Mouse (Mus musculus) cerebellum, adult 9-10 months (tissue): ENCODE results near the gene Clcn6.
"Not testable (repeated sequence)": the region's sequence is repeated elsewhere in the genome, so short reads cannot be mapped to it uniquely, and the experiment has no call there.

Experiments
- DNase-seq: peaks from one replicate; pipeline ENCODE4 v3.0.0; 2022

Gene Clcn6

GRCm38 (mm10) chr4:148065702-148066400 lies 27.2 kb upstream of the Clcn6 start:
- DNase-seq: no peak

GRCm38 (mm10) chr4:148061086-148061480 lies 22.5 kb upstream of the Clcn6 start:
- no peak for DNase-seq

DNA sequence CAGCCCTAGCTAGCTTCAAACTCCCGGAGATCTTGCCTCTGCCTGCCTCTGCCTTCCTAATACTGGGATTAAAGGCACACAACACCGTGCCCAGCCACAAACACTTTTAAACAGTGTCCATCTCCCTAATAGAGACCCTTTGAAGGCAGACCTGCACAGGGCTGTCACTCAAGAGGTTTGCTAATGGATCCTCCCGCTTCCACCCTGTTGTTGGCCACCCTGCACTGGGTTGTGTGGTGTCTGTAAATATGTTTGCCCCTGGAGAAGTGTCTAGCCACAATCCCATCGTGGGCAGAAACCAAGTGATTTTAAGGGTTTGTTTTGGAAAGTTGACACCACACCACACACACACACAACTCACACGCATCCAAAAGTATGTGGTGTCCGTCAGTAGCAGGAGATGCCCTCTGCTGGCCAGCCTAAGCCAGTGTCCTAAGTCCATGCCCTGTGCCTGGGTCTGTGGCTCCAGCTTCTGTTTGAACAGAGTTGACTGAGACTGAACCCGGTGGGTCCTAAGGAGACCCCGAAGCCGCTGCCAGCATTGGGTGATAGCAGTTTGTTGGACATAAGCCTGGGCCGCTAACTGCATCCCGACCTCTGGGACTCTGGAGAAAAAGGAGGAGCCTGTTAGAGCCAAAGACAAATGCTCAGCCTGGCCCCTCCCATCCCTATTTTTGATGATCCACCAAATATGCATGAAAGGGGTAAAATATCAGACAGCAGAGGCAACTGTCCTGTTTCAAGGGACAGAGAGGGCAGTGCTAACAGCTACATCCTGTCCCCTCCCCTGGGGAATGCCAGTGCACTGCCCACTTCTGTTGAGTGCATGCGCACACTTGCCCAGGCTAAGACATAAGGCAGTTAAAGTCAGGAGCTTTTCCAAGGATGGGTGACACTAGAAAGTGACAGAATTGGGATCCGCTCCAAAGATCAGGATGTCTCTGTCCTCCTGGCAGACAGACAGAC lies 21.8 kb upstream of the Clcn6 start:
- no peak for DNase-seq

DNA sequence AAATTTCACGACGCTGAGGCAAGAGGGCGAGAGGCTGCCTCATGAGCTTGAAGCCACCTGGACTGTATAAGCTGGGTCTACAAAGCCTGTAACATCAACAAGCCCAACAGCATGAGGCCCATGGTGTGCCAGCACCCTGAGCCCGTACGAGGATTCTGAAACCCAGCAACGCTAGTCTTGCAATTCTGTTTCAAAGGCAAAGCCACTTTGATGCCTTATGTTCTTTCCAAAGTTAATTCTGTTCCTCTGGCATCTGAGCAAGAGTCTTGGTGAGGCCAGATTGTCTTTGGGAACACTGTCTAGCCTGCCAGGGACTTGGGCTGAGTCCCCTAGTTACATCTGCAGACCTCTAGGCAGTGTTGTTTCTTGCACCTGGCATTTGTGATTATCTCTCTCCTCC lies 20.4 kb upstream of the Clcn6 start:
- no peak for DNase-seq

- DNase-seq: no peak
Observed at GRCm38 (mm10) chr4:148058218-148058819, 19.7 kb upstream of the Clcn6 start.

DNA sequence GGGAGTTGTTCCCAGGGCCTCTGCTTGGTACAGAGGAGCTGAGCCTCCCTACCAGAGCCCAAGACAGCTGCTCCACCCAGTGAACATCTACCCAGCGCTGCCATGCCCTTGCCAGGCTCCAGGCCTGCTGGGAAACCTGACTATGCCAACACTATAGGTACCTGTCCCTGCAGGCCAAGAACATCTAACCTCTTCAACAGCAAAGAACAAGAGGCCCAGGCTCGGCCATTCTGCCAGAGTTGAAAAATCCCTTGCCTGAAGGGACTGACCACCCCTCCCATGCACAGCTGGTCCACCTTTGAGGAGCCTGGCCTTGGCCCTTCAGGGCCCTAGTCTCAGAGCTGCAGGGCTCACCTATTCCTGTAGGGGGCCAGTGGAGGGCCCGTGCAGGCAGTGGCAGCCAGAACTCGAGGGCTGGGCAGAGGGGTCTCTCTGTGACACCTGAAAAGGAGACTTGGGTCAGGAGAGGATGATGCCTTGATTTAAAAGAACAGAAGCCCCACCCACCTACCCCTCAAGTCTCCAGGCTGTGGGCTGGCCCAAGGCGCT lies 19.1 kb upstream of the Clcn6 start:
- DNase-seq: no peak

DNA sequence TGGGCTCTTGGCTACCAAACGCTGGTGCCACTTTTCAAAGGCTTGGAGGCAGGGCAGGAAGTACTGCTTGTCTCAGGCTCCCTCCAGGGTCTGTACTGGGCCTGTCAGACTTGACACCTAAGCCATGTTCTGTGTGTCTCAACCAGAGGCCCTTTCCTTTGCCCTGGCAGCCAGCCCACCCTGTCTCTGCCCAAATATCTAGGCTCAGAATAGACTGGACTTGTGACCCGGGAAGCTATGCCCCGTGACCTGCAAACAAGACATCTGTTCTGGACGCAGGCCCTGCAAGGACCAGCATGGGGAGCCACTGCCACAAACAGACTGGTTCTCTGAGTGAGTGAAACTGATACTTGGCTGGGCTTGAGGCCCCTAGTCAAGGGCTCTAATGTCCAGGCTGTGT lies 18.2 kb upstream of the Clcn6 start:
- DNase-seq: no peak

- no peak for DNase-seq
Observed at GRCm38 (mm10) chr4:148056246-148056645, 17.6 kb upstream of the Clcn6 start.

- peak; percentile 77 for DNase-seq
Observed at GRCm38 (mm10) chr4:148054961-148055695, 16.5 kb upstream of the Clcn6 start.

GRCm38 (mm10) chr4:148053417-148053920 lies 14.8 kb upstream of the Clcn6 start:
- DNase-seq: no peak

GRCm38 (mm10) chr4:148052976-148053375 lies 14.4 kb upstream of the Clcn6 start:
- no peak for DNase-seq

DNA sequence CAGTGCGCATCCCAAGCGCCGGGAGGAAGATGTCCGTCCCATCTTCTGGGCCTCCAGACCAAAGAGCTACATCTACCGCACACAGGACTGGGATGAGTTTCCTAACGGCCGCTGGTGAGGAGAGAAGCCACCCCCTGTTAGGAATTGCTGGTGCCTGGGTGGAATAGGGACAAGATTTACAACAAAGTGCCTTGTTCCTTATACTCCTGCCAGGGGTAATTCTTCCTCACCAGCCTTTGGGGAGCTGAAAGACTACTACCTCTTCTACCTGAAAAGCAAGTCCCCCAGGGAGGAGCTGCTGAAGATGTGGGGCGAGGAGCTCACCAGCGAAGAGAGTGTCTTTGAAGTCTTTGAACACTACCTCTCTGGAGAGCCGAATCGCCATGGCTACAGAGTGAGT lies 13.3 kb upstream of the Clcn6 start:
- DNase-seq: no peak

- no peak for DNase-seq
Observed at GRCm38 (mm10) chr4:148051046-148051776, 12.6 kb upstream of the Clcn6 start.

DNA sequence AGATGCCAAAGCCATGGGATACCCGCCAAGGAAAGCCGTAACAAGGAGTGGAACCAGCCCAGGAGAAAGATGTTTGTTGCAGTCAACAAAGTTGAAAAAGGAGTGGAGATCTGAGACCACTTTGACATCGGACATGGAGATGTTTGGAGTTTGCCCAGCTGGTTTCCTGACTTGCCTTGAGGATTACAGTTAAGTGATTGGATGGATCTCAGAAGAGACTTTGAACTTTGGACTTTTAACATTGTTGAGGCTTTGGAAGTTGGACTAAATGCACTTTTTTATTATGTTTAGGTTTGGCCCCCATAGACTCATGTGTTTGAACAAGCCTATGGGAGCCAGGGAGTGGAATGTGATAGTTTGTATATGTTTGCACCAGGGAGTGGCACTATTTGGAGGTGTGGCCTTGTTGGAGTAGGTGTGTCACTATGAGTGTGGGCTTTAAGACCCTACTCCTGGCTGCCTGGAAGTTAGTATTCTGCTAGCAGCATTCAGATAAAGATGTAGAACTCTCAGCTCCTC lies 11.8 kb upstream of the Clcn6 start:
- DNase-seq: not testable (repeated sequence)

DNA sequence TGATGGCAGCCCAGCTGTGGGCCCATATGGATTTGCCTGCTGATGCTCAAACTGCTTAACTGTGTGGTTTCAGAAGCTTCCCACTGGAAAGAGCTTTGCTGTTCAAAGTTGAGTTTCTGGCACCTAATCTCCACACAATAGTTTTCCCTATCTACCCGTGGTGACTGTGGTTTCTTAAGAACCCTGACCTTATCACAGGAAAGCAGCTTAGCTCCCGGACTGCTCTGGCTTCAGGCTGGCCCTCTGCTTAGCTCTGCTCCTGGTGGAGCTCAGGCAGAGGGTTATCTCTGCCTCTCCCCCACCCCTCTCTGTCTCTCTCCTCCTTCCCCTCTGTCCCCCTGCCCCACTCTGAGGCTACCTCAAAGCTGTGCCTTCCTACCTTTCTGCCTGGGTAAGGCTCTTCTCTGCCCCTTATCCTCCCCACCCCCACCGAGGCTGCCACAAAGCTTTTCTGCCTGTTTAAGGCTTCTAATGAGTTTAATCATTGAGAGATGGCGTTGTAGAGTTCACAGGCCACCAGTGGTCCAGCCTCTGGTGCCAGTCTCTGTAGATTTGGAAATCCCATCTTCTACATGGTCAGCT lies 7.9 kb upstream of the Clcn6 start:
- DNase-seq: no peak

- no peak for DNase-seq
Observed at GRCm38 (mm10) chr4:148044113-148044512, 5.5 kb upstream of the Clcn6 start.

DNA sequence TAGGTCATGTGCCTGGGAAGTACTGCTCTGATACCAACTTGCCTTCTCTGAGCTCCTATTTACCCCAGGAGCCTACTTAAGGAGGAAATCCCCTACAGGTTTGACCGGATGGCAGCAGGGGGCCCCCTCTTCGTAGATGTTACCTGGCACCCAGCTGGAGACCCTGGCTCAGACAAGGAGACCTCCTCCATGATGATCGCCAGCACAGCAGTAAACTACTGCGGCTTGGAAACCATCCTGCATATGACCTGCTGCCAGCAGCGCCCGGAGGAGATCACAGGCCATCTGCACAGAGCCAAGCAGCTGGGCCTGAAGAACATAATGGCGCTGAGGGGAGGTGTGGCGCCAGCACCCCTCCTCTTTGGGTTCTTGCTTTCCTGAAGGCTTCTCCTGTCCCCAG lies 4.7 kb upstream of the Clcn6 start:
- not testable (repeated sequence) for DNase-seq

- DNase-seq: no peak
Observed at GRCm38 (mm10) chr4:148041611-148042191, 3.1 kb upstream of the Clcn6 start.

- DNase-seq: peak; percentile 77
Observed at GRCm38 (mm10) chr4:148040933-148041610, 2.5 kb upstream of the Clcn6 start.
